Mouse (Mus musculus) right cerebral cortex, postnatal 10 days (tissue): ENCODE measurements at regions not wholly inside any gene's neighbourhood (a gene's known extent, or its start where the extent isn't known, plus 50 kb on each side); places are given as distances from the start of the nearest gene placed in this dataset.
A peak's percentile ranks its signal among the peaks of the same experiment; 100 is the strongest.
"Not testable (repeated sequence)": the region's sequence is repeated elsewhere in the genome, so short reads cannot be mapped to it uniquely, and the experiment has no call there.

ENCODE experiments used
- DNase-seq, 2 experiments: peaks; one replicate each; pipeline ENCODE4 v3.0.0; 2021; ENCODE audit warnings: low spot score in 2 of 2

GRCm38 (mm10) chr16:77717766-77718165, 115.9 kb upstream of the Gm11146 start:
- DNase-seq = not testable (repeated sequence)

GRCm38 (mm10) chr16:77704726-77705125, 102.8 kb upstream of the Gm11146 start:
- peak; percentile 53 to 57 for DNase-seq

- DNase-seq = no peak
These were observed 93.5 kb upstream of the Gm11146 start for GRCm38 (mm10) chr16:77695443-77695842.

GRCm38 (mm10) chr16:77687056-77687839, 85.4 kb upstream of the Gm11146 start:
- no peak for DNase-seq

- peak; percentile 62 to 66 for DNase-seq
These were observed 83.8 kb upstream of the Gm11146 start for GRCm38 (mm10) chr16:77685651-77686190.

- no peak for DNase-seq
These were observed 82.6 kb upstream of the Gm11146 start for GRCm38 (mm10) chr16:77684521-77684920.

- DNase-seq = no peak
These were observed 77.3 kb upstream of the Gm11146 start for GRCm38 (mm10) chr16:77679234-77679633.

GRCm38 (mm10) chr16:77676805-77677204, 74.9 kb upstream of the Gm11146 start:
- DNase-seq = no peak

- DNase-seq = no peak
These were observed 74.1 kb upstream of the Gm11146 start for GRCm38 (mm10) chr16:77675885-77676597.

GRCm38 (mm10) chr16:77671253-77671652, 69.4 kb upstream of the Gm11146 start:
- DNase-seq = no peak

GRCm38 (mm10) chr16:77665781-77666180, 63.9 kb upstream of the Gm11146 start:
- DNase-seq = no peak

GRCm38 (mm10) chr16:77662107-77662518, 60.2 kb upstream of the Gm11146 start:
- peak; percentile 69 to 85 for DNase-seq

- no peak for DNase-seq
These were observed 51.4 kb upstream of the Gm11146 start for GRCm38 (mm10) chr16:77653306-77653705.
